Mouse (Mus musculus) adrenal gland, adult 18-20 months (tissue): ENCODE results near the gene 2900011O08Rik. TPM values are rescaled to one million over a fixed set of nuclear protein-coding genes. Genes with fewer than 3 reads are reported as not detected.

ENCODE experiments used
- DNase-seq, 2 experiments: peaks; one replicate each; pipeline ENCODE4 v3.0.0; 2021 to 2022; ENCODE audit warnings: low spot score in 2 of 2
- total RNA-seq, 2 experiments: library from RNA; stranded (reverse); gene quantifications; 1 replicate in 1 of 2; 2 replicates in 1 of 2; pipeline ENCODE4 v1.2.3; 2021

Gene 2900011O08Rik
- total RNA-seq, 2 experiments from 2014 or later: 1.3 TPM

DNA sequence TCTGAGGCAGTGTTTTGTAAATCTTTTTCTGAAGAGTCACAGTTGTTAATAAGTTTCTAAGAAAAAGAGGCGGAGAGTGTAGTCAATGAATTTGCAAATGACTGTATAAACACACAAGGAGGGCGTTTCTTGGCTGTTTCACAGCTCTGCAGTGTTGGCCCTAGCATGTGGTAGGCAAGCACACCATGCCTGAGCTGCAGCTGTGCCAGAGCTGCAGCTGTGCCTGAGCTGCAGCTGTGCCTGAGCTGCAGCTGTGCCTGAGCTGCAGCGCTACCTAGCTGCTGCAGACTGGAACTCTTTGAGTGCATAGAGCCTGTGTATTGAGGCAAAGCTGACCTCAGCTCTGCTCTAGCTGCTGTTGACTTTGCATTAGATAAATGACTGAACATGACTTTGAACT is 17.8 kb downstream of the 2900011O08Rik start:
- no peak for DNase-seq

DNA sequence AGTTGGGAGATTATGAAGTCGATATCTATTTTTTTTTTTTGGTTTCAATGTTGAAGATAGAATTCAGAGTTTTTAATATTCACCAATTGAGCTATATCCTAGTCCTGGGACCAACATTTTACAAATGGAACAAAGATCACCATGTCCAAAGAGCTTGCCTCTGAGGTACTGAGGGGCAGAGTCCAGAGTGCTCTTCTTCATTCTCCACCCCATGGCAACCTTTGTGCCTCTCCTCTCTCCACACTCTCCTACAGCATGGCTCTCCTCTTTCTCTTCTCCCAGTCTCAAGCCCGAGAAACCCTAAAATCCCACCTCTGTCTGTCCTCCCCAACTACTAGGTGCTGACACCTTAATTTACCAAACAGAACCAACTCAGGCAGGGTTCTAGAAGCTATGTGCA is 18.3 kb downstream of the 2900011O08Rik start:
- no peak for DNase-seq

DNA sequence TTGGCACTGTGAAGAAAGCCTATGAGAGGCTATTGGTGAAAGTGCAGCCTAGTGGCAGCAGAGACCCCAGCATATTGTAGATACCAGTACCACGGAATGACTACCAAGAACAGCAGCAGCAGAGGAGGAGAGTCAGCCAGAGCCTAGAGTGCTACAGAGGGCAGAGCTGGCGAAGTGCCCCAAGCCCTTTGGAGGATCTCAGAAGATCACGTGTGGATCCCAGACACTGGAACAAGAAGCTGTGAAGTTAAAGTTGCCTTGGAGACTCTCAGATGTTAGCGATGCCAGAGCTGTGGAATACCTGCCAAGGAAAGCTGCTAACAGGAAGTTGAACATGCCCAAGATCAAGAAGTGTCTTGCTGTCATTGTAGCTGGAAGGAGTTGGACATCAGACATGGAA is 18.9 kb downstream of the 2900011O08Rik start:
- DNase-seq: no peak

DNA sequence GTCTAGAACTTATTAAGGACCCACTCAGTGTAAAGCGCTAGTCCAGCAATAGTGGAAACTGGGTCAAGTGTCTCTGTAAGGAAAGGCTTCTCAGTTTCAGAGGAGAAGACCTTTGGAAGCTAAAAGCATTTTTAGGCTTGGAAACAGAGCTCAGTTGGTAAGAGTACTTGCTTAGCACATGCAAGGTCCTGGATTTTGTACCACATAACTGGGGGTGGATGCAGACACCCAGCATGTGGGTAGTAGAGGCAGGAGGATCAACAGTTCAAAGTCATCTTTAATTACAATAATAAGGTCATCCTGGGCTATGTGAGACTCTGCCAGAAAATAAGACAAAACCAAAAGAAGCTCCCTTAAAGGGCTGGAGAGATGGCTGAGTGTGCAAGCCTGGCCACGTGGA is 21.7 kb downstream of the 2900011O08Rik start:
- DNase-seq: no peak

DNA sequence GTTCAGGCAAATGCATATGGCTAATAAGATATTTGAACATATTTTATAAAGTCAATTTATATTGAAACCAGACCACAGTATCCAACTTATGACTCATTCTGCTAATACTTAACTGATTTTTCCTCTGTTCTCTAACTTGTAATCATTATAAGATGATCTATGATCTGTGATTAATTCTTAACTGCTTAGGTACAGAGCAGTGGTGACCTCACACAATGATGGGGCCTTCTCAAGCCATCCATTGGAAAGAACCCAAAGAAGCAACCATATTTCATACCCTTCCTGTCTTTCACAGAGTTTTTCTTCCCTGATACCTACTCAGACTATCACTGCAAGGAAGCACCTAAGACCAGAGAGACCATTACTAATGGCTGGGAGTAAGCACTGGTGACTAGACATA is 22.3 kb downstream of the 2900011O08Rik start:
- no peak for DNase-seq

DNA sequence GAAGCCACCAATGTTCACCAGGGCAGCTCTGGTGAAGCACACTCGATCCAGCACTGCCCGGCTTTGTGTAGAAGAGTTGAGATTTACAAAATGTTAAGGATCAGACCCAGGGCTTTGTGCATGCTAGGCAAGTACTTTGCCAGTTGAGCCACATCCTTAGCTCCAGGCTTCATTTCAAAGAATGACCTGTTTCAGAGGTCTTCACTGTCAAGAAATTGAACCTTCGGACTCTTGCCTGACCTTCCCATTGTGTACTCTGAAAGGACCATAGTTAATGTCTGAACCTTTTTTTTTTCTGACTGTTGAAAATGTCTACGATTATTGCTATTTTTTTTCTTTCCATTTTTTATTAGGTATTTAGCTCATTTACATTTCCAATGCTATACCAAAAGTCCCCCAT is 23.6 kb downstream of the 2900011O08Rik start:
- no peak for DNase-seq

DNA sequence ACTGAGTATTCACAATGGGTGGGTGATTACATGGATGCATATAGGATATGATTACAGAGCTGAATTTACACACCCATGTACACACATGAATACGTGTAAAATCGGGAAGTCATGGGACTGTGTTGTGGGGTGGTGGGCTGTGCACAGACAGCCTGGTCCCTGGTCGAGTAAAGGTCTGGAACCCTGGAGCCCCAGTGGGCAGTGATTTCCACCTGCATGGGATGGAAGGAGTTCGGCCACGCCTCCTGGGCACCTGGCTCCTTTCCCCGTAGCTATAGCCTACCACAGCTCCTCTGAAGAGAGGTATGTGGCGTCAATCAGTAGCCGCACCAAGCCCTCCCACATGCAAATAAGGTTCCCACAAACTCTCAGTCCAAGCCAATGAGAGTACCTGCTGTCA is 30.9 kb downstream of the 2900011O08Rik start:
- DNase-seq: no peak

DNA sequence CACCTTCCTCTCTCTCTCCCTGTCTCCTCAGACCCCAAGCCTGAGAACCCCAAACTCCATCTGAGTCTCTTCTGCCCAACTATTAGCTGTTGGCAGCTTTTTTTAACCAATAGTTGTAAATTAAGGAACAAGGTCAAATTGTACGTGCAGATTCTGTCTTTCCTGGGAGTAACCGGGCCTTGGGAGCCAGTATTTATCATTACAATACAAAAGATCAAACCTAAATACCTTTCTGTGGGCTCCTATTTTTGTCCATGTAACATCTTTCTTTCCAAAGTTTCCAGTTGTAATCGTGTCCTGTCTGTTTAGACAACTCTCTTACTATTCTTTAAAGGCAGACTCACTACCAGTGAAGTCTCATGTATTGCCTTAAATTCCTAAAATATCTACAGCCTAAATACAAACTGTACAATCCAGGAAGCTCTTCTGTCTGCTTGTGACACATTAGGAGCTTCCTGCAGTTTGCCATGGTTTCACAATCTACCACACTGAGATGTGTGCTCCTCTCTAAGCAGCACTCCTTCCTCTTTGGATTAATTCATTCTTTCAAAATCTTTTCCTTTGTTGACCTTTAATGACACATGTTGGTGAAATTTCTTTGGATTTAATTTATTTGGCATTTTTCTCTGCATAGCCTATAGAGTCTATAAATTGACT is 34.9 kb downstream of the 2900011O08Rik start:
- DNase-seq: no peak

DNA sequence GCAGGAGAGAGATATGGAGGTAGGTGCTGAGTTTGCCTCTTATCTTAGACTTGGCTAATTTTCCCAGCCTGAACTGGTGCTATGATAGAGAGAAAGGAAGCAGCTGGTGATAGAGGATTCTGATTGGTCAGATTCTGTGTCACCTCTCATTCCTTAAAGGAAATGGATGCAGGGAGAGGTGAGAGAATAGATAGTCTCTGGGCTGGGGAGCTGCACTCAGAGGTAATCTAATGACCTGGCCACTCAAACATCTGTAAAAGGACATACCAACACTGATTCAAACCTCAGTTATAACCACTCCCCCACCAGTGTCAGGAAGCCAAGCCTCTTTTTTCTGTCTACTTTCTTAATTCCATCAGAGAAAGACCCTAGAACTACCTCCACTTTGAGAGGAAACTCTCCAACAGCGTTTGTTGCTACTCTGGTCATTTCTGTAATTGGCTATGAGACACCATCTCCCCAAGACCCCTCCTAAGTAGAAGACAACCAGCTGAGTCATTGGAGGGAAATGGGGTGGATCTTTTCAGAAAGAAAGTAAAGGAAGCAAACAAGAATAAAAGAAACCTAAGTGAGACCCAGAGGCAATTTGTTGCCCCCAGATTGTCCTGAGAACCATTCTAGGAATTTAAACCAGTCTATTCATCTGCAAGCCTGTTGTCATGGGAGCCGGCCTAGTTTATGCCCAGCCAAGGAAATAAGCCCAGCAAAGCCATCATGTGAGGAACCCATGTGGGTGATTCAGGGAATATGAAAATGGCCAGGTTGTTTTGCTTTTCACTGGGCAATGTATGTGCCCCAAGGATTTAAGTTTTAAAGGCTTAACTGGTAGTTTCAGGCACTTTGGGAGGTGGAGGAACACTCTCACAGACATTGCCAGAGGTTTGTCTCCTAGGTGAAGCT is 38.9 kb downstream of the 2900011O08Rik start:
- DNase-seq: no peak

DNA sequence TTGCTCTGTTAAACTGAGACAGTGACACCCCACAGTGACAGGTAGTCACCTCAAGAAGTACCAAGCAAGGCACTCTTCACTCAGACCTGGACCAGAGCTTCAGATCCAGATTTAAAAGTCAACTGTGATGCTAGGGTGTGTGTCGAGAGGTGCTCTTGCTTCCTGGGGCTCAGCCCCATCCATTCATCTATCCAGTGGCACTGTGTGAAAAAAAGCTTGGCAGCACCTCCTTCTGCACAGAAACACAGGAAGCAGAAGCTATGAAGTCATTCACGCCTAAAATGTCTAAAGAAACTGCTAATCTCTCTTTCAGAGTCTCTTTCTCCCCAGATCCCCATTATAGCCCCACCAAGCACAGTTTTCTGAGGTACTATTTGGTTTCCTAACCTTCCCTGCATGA is 42.7 kb downstream of the 2900011O08Rik start:
- no peak for DNase-seq

DNA sequence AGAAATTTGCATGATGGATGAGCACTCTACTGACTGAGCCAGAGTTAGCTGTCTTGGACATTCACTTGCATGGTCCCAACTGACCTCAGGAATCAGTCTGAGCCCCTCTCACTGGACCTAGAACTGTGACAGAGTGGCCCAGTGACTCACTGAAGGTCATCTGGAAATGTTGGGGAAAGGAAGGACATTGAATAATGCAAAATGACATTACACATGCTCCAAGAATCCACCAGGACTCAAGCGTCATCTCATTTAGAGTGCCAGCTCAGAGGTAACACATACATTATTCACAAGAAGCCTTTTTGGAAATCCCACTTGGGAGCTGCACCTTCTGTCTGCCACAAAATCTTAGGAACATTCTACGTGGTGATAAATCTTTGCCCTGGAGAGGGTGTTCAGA is 43.4 kb downstream of the 2900011O08Rik start:
- peak in 1 of 2 experiments; percentile 23 for DNase-seq

DNA sequence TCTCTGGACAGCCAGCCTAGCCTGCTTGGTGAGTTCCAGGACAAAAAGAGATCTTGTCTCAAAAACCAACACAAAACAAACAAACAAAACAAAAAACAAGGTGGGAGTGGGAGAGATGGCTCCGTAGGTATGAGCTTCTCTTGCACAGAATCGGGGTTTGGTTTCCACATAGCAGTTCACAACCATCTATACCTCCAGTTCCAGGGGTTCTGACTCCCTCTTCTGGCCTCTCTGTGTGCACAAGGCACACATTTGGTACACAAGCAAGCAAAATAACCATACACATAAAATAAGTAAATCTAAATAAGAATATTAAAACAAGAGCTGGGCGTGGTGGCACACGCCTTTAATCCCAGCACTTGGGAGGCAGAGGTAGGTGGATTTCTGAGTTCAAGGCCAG is 44.2 kb downstream of the 2900011O08Rik start:
- no peak for DNase-seq

DNA sequence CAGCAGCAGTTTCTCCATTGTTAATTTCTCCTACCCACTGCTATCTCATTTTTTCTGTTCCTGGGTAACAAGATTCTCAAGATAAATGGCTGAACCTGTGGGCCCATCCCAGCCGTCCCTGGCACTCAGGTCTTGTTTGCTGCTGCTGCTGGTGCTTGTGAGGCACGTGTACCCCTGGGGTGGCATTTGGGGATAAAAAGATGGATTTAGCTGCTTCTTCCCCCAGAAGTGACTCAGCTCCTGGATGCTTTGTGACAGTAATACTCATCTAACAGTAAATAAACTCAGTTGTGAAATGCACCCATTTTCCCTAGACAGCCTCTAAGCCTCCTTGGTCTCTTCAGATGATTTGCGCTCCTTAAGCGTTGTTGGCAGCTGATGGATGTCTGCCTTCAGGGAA is 46.7 kb downstream of the 2900011O08Rik start:
- DNase-seq: no peak

DNA sequence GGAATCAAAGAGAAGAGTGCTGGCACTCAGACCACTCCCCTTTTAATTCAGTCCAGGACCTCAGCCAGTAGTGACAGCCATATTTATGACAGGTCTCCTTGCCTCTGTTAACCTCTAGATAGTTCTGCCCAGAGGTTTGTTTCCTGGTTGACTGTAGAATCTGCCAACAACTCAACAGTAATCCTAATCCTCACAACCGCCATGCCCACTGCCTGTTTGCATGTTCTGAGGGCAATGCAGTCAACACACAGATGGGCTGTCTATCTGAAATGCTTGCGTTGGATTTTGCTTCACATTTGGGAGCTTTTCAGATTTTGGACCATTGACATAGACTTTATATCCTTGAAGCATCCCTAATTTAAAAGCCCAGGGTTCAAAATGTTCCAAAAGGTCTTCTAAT is 56.0 kb downstream of the 2900011O08Rik start:
- no peak for DNase-seq

DNA sequence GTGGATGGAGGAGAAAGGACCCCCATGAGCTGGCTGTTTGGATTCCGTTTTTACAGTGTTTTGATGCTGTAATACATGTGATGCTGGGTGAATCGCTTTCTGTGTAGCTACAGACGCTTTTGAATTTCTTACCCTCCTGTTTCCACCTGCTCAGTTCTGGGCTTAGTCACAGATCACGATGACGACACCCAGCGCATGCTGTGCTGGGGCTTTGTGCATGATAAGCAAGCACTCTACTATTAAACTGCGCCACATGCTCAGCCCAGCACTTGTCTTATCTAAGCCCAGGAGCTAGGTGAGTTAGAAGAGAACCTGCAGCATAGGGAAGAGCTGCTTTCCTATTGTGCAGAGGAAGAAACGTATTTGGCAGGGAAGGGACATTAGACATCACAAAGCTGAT is 58.3 kb downstream of the 2900011O08Rik start:
- DNase-seq: no peak

DNA sequence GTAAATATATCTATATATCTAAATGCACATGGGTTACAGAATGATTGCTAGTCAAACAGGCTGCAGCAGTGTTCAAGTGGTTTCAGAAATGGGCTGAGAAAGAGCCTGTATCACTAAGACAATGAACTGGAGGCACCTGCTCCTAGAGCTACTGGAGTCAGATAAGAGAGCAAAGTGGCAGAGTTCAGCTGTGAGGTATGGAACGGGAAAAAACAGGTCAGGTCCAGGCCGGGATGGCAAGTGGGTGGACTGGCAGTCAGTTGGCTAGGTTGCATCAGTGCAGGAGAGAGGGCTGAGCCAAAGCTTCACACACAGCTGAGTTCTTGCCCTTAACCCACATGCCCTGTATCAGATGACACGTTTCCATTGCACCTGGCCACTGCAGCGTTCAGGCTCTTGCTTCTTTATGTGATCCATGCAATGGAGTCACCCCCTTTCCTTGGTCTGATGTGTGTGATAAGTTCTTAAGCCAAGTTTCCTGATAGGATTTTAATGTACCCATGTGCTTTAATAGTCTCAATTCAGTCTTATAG is 59.9 kb downstream of the 2900011O08Rik start:
- no peak for DNase-seq

DNA sequence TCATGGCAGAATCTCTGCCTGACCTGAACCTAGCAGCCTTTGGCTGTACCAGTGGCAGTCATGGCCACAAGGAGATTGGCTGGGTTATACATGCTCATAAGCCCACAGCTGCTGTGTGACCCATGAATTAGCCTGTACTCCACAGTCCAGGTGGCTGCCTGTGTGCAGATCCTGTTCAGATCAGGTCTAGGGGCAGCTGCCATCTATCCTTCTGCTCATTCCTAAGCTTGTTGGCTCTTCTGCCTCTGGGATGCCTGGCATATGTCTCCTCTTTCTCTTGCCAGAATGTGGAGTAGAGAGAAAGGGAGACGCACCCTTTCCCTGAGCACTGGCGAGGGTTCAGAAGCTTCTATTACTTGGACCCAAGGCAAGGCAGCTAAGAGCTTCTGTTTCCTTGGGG is 65.8 kb downstream of the 2900011O08Rik start:
- DNase-seq: no peak

DNA sequence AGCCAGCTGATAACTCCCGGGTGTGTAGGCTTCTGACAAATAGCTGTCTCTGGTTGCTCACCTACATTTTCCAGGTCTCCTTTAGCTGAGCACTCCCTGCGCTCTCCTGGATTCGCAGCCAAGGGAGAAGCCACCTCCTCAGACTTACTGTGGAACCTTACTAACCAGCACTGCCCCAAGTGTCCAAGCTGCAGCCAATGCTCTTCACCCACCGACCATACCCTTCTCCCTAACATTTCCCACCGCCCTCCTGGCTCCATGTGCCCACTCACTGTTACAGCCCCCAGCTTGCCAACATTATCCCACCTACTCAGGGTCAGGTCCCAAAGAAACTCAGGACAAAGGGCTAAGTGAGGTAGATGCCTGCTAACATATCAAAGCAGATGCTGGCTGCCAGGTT is 66.7 kb downstream of the 2900011O08Rik start:
- no peak for DNase-seq

DNA sequence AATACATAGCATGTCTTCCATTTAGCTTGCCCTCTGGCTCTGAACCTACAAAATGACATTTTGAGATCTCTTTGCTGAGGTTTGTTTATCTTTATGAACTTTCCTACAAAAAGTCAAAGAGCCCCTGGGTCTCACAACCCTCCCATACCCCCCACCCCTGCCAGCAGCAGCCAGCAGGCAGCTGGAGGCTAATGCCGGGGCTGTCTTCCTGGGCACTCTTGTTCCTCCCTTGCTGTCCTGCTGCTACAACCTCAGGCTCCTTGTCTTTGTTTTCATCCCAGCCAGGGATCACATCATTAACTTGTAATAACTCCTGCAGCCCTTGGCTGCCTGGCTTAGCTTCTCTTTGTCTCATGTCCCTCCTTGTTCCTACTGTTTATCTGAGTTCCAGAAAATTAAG is 68.9 kb downstream of the 2900011O08Rik start:
- DNase-seq: no peak

DNA sequence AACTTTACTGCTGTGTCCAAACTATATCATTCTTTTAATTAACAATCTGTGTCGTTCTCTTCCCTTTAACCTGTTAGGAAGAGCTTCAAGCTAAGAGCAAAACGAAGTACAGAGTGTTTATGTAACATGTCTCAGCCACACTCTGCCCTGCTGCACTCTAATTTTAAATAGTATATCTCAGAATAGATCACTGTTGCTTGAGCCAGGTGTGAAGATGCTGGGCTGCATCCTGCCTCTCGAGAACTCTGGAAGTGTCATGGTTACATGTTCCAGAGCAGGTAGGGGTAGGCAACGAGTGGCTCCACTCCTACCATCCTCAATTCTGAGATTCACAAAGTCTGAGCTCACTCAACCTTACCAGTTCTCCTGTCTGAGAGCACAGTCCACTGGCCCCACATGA is 70.3 kb downstream of the 2900011O08Rik start:
- DNase-seq: no peak

DNA sequence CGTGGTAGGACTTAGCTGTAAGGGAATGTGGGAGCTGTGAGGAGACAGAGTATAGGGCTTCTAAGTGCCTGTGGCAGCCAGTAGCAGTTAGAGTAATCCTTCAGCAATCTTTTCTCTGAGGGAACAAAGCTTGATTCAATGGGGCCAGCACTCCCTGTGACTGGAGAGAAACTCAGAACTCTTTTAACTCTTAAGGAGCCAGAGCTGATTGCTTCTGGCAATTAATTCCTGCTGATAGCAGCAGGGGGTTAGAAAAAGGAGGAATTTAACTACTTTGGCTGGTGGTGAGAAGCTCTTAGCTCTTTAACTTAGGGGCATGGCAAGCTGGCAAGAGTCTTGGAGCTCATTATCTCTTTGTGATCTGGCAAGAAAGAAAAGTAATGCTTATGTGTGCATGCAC is 72.1 kb downstream of the 2900011O08Rik start:
- no peak for DNase-seq

DNA sequence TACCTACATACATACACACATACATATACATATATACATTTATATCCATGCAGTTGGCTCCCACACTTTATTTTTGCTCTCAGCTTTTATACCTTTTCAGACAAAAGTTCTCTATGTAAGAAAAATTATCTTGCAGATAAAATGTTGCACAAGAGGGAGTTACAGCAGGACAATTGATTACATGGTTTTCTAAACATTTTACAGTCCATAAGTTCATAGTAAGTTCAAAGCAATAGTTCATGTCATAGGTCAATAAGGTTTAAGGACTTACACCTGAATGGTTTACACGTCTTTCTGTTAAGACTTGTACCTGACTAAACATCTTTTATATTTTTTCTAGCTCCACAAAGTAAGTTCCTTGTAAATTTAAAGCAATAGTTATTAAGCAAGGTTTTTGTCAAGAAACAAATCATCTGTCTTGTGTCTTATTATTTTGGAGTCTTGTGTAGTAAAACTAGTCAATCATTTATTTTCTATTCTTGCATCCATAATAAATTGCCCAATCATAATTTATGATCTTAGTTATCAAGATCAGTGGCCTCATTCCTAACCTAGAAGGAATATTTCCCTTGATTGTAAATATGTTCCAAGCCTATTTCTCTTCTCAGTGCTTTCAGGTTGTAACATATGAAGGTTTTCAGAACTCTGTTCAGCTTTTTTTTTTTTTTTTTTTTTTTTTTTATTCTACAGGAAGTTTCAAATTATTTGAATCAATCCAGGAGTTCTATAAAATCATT is 72.9 kb downstream of the 2900011O08Rik start:
- no peak for DNase-seq
